Mouse (Mus musculus): ENCODE results near the gene H2al1c. TPM values are rescaled to one million over a fixed set of nuclear protein-coding genes. Genes with fewer than 3 reads are reported as not detected.

H2al1c gene
- polyA plus RNA-seq (2014; fragmentation: Illumina TruSeq; extraction: RNeasy Lipid Tissue Mini Kit (QIAGEN cat#74804); ENCODE audit: low read depth, low replicate concordance) = not detected

GRCm38 (mm10) chrX:11305355-11305754 is at the start of gene H2al1c:
Gene H2al1c, plus strand, starts transcription at chrX:11305655.

GRCm38 (mm10) chrX:11298957-11299356 is 6.5 kb upstream of the H2al1c start, which contains the start of gene H2al1a:
Gene H2al1a, plus strand, starts transcription at chrX:11299257.

GRCm38 (mm10) chrX:11302132-11302531 is 3.3 kb upstream of the H2al1c start, which contains the start of gene H2al1b:
Gene H2al1b, plus strand, starts transcription at chrX:11302432.

GRCm38 (mm10) chrX:11308524-11308923 is 3.1 kb downstream of the H2al1c start, which contains the start of gene H2al1d:
Gene H2al1d, plus strand, starts transcription at chrX:11308824.

GRCm38 (mm10) chrX:11311634-11312033 is 6.2 kb downstream of the H2al1c start, which contains the start of gene H2al1e:
Gene H2al1e, plus strand, starts transcription at chrX:11311934.

DNA sequence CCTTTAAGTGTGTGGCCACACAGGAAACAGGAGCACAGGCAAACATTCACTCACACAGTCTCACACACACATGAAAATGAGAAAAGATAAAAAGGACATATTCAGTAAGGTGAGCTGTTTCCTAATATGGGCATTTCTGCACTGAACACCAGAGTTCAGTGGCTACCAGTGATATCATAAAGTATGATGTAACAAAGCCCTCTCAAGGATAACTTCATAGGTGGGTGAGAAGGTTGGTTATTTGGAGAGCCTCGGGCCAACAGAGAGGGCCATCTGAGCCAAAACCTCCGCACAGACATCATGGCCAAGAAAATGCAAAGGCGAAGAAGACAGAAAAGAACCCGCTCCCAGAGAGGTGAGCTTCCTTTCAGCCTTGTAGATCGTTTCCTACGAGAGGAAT is 9.4 kb downstream of the H2al1c start, which contains the start of gene H2al1f:
TSS of gene H2al1f (plus strand) at position 301 of the 400 bp plus-strand sequence.

GRCm38 (mm10) chrX:11317956-11318355 is 12.5 kb downstream of the H2al1c start, which contains the start of gene H2al1g:
Gene H2al1g, plus strand, starts transcription at chrX:11318256.

DNA sequence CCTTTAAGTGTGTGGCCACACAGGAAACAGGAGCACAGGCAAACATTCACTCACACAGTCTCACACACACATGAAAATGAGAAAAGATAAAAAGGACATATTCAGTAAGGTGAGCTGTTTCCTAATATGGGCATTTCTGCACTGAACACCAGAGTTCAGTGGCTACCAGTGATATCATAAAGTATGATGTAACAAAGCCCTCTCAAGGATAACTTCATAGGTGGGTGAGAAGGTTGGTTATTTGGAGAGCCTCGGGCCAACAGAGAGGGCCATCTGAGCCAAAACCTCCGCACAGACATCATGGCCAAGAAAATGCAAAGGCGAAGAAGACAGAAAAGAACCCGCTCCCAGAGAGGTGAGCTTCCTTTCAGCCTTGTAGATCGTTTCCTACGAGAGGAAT is 15.7 kb downstream of the H2al1c start, which contains the start of gene H2al1h:
TSS of gene H2al1h (plus strand) at position 301 of the 400 bp plus-strand sequence.

DNA sequence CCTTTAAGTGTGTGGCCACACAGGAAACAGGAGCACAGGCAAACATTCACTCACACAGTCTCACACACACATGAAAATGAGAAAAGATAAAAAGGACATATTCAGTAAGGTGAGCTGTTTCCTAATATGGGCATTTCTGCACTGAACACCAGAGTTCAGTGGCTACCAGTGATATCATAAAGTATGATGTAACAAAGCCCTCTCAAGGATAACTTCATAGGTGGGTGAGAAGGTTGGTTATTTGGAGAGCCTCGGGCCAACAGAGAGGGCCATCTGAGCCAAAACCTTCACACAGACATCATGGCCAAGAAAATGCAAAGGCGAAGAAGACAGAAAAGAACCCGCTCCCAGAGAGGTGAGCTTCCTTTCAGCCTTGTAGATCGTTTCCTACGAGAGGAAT is 18.9 kb downstream of the H2al1c start, which contains the start of gene H2al1i:
TSS of gene H2al1i (plus strand) at position 301 of the 400 bp plus-strand sequence.

DNA sequence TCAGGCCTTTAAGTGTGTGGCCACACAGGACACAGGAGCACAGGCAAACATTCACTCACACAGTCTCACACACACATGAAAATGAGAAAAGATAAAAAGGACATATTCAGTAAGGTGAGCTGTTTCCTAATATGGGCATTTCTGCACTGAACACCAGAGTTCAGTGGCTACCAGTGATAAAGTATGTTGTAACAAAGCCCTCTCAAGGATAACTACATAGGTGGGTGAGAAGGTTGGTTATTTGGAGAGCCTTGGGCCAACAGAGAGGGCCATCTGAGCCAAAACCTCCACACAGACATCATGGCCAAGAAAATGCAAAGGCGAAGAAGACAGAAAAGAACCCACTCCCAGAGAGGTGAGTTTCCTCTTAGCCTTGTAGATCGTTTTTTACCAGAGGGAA is 22.1 kb downstream of the H2al1c start, which contains the start of gene H2al1j:
TSS of gene H2al1j (plus strand) at position 301 of the 400 bp plus-strand sequence.

Other genes starting within 250 kb of the H2al1c start
- gene H2al1a, start 6.4 kb upstream of the H2al1c start, polyA plus RNA-seq (2014; fragmentation: Illumina TruSeq; extraction: RNeasy Lipid Tissue Mini Kit (QIAGEN cat#74804); ENCODE audit: low read depth, low replicate concordance) = not detected
- 0.93 TPM for gene H2al1b, start 3.2 kb upstream of the H2al1c start, polyA plus RNA-seq (2014; fragmentation: Illumina TruSeq; extraction: RNeasy Lipid Tissue Mini Kit (QIAGEN cat#74804); ENCODE audit: low read depth, low replicate concordance)
- not detected for gene H2al1d, start 3.2 kb downstream of the H2al1c start, polyA plus RNA-seq (2014; fragmentation: Illumina TruSeq; extraction: RNeasy Lipid Tissue Mini Kit (QIAGEN cat#74804); ENCODE audit: low read depth, low replicate concordance)
- not detected for gene H2al1e, start 6.3 kb downstream of the H2al1c start, polyA plus RNA-seq (2014; fragmentation: Illumina TruSeq; extraction: RNeasy Lipid Tissue Mini Kit (QIAGEN cat#74804); ENCODE audit: low read depth, low replicate concordance)
- not detected for gene H2al1f, start 9.5 kb downstream of the H2al1c start, polyA plus RNA-seq (2014; fragmentation: Illumina TruSeq; extraction: RNeasy Lipid Tissue Mini Kit (QIAGEN cat#74804); ENCODE audit: low read depth, low replicate concordance)
- gene H2al1g, start 12.6 kb downstream of the H2al1c start, polyA plus RNA-seq (2014; fragmentation: Illumina TruSeq; extraction: RNeasy Lipid Tissue Mini Kit (QIAGEN cat#74804); ENCODE audit: low read depth, low replicate concordance) = 0.82 TPM
- gene H2al1h, start 15.8 kb downstream of the H2al1c start, polyA plus RNA-seq (2014; fragmentation: Illumina TruSeq; extraction: RNeasy Lipid Tissue Mini Kit (QIAGEN cat#74804); ENCODE audit: low read depth, low replicate concordance) = not detected
- not detected for gene H2al1i, start 19.0 kb downstream of the H2al1c start, polyA plus RNA-seq (2014; fragmentation: Illumina TruSeq; extraction: RNeasy Lipid Tissue Mini Kit (QIAGEN cat#74804); ENCODE audit: low read depth, low replicate concordance)
- not detected for gene H2al1j, start 22.2 kb downstream of the H2al1c start, polyA plus RNA-seq (2014; fragmentation: Illumina TruSeq; extraction: RNeasy Lipid Tissue Mini Kit (QIAGEN cat#74804); ENCODE audit: low read depth, low replicate concordance)

Data from adipose tissue, adult 10 weeks (tissue).